Mouse (Mus musculus) forebrain, embryonic 16.5 days (tissue): ENCODE data around the gene Sap30. TPM values are rescaled to one million over a fixed set of nuclear protein-coding genes. Genes with fewer than 3 reads are reported as not detected.
A peak's percentile ranks its signal among the peaks of the same experiment; 100 is the strongest.

Experiments used
- ATAC-seq: fragments of 200-750 bp; cut with Nextera tagmentation; 2 replicates; pipeline ENCODE4 v1.8.0; 2017; ENCODE audit warnings: mild to moderate bottlenecking, moderate library complexity
- H3K27ac ChIP-seq: fragments of 300-500 bp; sonication (generic); 2 replicates; pipeline ENCODE4 v1.5.1; 2014; ENCODE audit warnings: low read length, control low read depth
- H3K27me3 ChIP-seq: fragments of 300-500 bp; sonication (generic); replicated peaks from 2 replicates; pipeline ENCODE4 v1.6.1; 2014; ENCODE audit warnings: low read length; ENCODE audit not compliant: control insufficient read depth, insufficient read depth
- H3K36me3 ChIP-seq: fragments of 300-500 bp; sonication (generic); 2 replicates; pipeline ENCODE4 v1.6.1; 2014; ENCODE audit not compliant: control insufficient read depth, insufficient read depth
- H3K4me1 ChIP-seq: fragments of 300-500 bp; sonication (generic); replicated peaks from 2 replicates; pipeline ENCODE4 v1.6.1; 2014; ENCODE audit warnings: low read length; ENCODE audit not compliant: control insufficient read depth, insufficient read depth
- H3K4me2 ChIP-seq: fragments of 300-500 bp; sonication (generic); 2 replicates; pipeline ENCODE4 v1.6.1; 2014; ENCODE audit warnings: mild to moderate bottlenecking, low read length, control low read depth
- H3K4me3 ChIP-seq: fragments of 300-500 bp; sonication (generic); replicated peaks from 2 replicates; pipeline ENCODE4 v1.5.1; 2014; ENCODE audit warnings: mild to moderate bottlenecking, low read length, control low read depth
- H3K9ac ChIP-seq: fragments of 300-500 bp; sonication (generic); replicated peaks from 2 replicates; pipeline ENCODE4 v1.6.1; 2014; ENCODE audit warnings: low read depth, low read length, control low read depth
- H3K9me3 ChIP-seq: fragments of 300-500 bp; sonication (generic); 2 replicates; pipeline ENCODE4 v1.6.1; 2016; ENCODE audit warnings: low read length; ENCODE audit not compliant: control insufficient read depth
- WGBS: fragments of 180-500 bp; shearing (Covaris S2); extraction: QIAGEN DNeasy Blood & Tissue Kit; methylation state at CpG from one replicate; pipeline ENCODE4 v1.1.7; 2014; 5-methylcytosine and 5-hydroxymethylcytosine counted together
- polyA plus RNA-seq: library from polyadenylated mRNA; unstranded; fragments of >200 nt; fragmentation: Nextera tagmentation; extraction: Ambion mirVana; gene quantifications from 2 replicates; pipeline ENCODE4 v1.2.1, GENCODE M21; 2015

The Sap30 gene
- polyA plus RNA-seq, 1 experiment from 2014 or later, result 53.1 TPM

GRCm38 (mm10) chr8:57480606-57481005, 7.1 kb downstream of the Sap30 start:
- ATAC-seq, result no peak
- no peak overlapping the region for H3K27ac ChIP-seq
- H3K4me3 ChIP-seq, result no peak overlapping the region
- H3K4me2 ChIP-seq, result no peak overlapping the region
- no peaks in the 10 kb centered on the region for H3K27me3 ChIP-seq
- H3K9me3 ChIP-seq, result no peaks in the 10 kb centered on the region
- peaks cover 12% of the 10 kb centered on the region for H3K36me3 ChIP-seq
- H3K9ac ChIP-seq, result no peak overlapping the region
- WGBS, result 89% methylated on average over 4 of the region's 4 CpGs
- peaks cover 4% of the 10 kb centered on the region for H3K4me1 ChIP-seq

DNA sequence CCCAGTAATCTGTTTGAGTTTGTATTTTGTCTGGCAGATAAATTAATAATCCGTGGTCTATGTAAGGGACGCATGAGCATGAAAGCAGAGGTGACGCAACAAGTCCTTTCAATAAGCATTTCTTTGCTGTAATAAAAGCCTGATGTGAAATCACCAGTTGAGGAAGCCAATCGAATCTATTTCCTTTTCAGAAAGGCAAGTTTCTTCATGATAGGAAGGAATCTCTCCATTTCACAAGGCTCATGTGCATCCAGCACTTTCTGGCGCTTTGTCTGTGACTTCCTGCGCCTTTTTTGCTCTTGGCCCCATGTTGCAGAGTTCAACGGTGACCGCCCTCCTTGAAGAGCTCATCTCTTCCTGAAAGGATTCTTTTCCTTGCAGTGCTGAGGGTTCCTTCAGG, 8.0 kb downstream of the Sap30 start:
- no peak for ATAC-seq
- no peak overlapping the region for H3K9ac ChIP-seq
- 97% methylated on average over 8 of the region's 8 CpGs for WGBS
- H3K4me2 ChIP-seq, result no peak overlapping the region
- no peaks in the 10 kb centered on the region for H3K9me3 ChIP-seq
- H3K27me3 ChIP-seq, result no peaks in the 10 kb centered on the region
- H3K4me1 ChIP-seq, result no peaks in the 10 kb centered on the region
- no peak overlapping the region for H3K4me3 ChIP-seq
- no peak overlapping the region for H3K27ac ChIP-seq
- H3K36me3 ChIP-seq, result peaks cover 12% of the 10 kb centered on the region

DNA sequence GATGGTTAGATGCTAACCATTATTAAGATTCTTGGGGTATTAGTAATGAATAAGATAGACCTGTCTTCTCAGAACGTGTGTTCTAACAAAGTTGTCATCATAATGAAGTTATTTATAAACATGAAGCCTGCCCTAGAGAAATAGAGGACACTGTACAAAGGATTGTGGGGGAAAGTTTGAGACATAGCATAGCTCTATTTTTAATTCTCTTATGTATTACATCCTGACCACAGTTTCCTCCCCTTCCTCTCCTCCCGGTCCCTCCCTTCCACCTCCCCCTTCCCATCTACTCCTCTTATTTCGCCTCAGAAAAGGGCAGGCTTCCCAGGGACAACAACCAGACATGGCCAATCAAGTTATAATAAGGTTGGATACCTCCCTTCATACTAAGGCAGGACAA, 9.3 kb downstream of the Sap30 start:
- WGBS, result 67% methylated on average over 3 of the region's 3 CpGs
- Histone ChIP-seq H3K9ac (no peak overlapping the region), H3K4me2 (no peak overlapping the region), H3K36me3 (peaks cover 12% of the 10 kb centered on the region), H3K27me3 (no peaks in the 10 kb centered on the region), H3K9me3 (no peaks in the 10 kb centered on the region), H3K4me1 (no peaks in the 10 kb centered on the region), H3K27ac (no peak overlapping the region), H3K4me3 (no peak overlapping the region)
- no peak for ATAC-seq

GRCm38 (mm10) chr8:57473751-57474150, 13.9 kb downstream of the Sap30 start:
- Histone ChIP-seq H3K9me3 (no peaks in the 10 kb centered on the region), H3K27ac (no peak overlapping the region)
- WGBS, result 72% methylated on average over 6 of the region's 6 CpGs

DNA sequence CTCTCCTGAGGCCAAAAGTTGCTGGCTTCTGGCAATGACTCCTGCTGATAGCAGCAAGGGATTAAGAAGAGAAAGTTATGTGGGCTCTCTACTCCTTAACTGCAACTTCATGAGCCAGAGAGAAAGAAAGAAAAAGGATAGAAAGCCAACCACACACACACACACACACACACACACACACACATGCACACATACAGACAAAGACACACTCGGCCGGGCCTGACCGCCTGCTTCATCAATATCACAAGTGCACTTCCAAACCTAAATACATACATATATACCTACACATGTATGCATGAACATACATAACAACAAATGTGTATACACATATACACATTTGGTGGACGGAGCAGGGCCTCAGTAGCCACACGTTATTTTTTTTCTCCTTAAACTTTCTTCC, 16.8 kb downstream of the Sap30 start:
- Histone ChIP-seq H3K4me1 (no peaks in the 10 kb centered on the region), H3K9me3 (no peaks in the 10 kb centered on the region), H3K4me2 (no peak overlapping the region), H3K9ac (no peak overlapping the region), H3K36me3 (no peaks in the 10 kb centered on the region), H3K4me3 (no peak overlapping the region), H3K27me3 (no peaks in the 10 kb centered on the region), H3K27ac (no peak overlapping the region)
- WGBS, result 87% methylated on average over 5 of the region's 5 CpGs
- no peak for ATAC-seq

More at GRCm38 (mm10) chr8:57473751-57474150, 13.9 kb downstream of the Sap30 start:
- no peaks in the 10 kb centered on the region for H3K36me3 ChIP-seq
- no peak overlapping the region for H3K4me3 ChIP-seq
- no peaks in the 10 kb centered on the region for H3K4me1 ChIP-seq
- no peak overlapping the region for H3K4me2 ChIP-seq
- H3K27me3 ChIP-seq, result no peaks in the 10 kb centered on the region
- H3K9ac ChIP-seq, result no peak overlapping the region
- ATAC-seq, result no peak

DNA sequence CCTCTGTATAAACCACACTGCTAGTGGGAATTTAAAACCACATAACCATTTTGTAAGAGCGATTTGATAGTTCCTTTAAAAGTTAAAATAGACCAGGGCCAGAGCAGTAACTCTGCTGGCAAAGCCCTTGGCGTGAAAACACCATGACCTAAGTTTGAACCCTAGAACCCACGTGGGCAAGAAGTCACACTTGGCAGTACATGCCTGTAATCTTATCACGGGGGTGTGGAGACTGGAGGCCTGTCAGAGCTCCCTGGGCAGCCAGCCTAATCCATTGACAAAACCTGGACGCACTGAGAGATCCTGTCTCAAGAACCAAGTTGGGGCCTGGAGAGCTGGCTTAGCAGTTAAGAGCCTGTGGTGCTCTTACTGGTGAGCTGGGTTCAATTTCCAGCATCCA, 19.0 kb downstream of the Sap30 start:
- no peak for ATAC-seq
- no peak overlapping the region for H3K9ac ChIP-seq
- WGBS, result 54% methylated on average over 5 of the region's 5 CpGs

GRCm38 (mm10) chr8:57463757-57464156, 23.9 kb downstream of the Sap30 start:
- H3K9ac ChIP-seq, result no peak overlapping the region
- no peaks in the 10 kb centered on the region for H3K9me3 ChIP-seq
- no peak for ATAC-seq
- H3K4me2 ChIP-seq, result no peak overlapping the region
- no peaks in the 10 kb centered on the region for H3K36me3 ChIP-seq
- H3K4me3 ChIP-seq, result no peak overlapping the region
- WGBS, result 90% methylated on average over 3 of the region's 3 CpGs
- H3K27ac ChIP-seq, result no peak overlapping the region
- H3K27me3 ChIP-seq, result no peaks in the 10 kb centered on the region
- H3K4me1 ChIP-seq, result no peaks in the 10 kb centered on the region

More for the DNA sequence above, 19.0 kb downstream of the Sap30 start:
- no peaks in the 10 kb centered on the region for H3K27me3 ChIP-seq
- H3K27ac ChIP-seq, result no peak overlapping the region
- no peaks in the 10 kb centered on the region for H3K36me3 ChIP-seq
- H3K4me1 ChIP-seq, result no peaks in the 10 kb centered on the region
- no peaks in the 10 kb centered on the region for H3K9me3 ChIP-seq
- no peak overlapping the region for H3K4me3 ChIP-seq
- H3K4me2 ChIP-seq, result no peak overlapping the region

DNA sequence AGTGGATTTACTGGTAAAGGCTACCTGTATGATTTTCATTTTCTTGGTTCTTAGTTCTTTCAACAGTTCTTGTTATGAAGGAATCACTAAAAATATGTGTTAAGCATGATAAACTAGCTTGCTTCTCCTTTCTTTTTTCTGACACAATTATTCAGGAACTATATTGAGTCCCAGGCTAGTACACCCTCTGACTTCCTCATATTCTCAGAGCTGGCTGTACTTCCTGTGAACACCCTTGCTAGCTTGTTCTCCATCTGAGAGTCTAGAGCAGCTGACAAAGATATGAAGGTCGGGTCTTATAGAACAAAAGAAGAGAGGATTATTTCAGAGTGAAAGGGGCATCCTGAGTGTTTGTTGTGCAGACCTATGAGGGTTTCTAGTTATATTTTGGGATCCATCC, 24.8 kb downstream of the Sap30 start:
- Histone ChIP-seq H3K4me2 (no peak overlapping the region), H3K27me3 (no peaks in the 10 kb centered on the region), H3K4me3 (no peak overlapping the region), H3K4me1 (no peaks in the 10 kb centered on the region; the same call in 1 of the 2 replicates), H3K36me3 (no peaks in the 10 kb centered on the region), H3K27ac (no peak overlapping the region), H3K9ac (no peak overlapping the region), H3K9me3 (no peaks in the 10 kb centered on the region)
- 42% methylated on average over 1 of the region's 1 CpGs for WGBS
- no peak for ATAC-seq

DNA sequence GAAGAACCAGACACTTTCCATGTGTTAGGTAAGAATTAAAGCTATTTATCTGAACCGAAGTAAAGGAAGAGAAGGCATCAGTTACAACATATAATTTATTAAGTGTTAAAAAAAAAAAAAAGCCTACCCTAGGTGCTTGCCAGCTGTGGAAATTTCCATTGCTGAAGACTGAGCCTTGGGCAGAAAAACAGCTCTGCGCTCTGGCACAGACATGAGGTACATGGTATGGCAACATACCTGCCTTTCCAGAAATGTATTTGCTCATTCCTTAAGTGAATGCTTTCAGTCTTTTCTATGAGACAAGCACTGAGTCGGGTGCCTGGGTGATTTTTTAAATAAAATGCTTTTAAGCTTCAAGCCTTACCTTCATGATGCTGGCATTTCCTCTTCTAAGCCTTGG, 29.7 kb downstream of the Sap30 start:
- no peak overlapping the region for H3K4me2 ChIP-seq
- WGBS, result 61% methylated on average over 3 of the region's 3 CpGs
- H3K4me1 ChIP-seq, result peaks cover 11% of the 10 kb centered on the region

GRCm38 (mm10) chr8:57457152-57457551, 30.5 kb downstream of the Sap30 start:
- peak; percentile 89 for ATAC-seq
- Histone ChIP-seq H3K36me3 (no peaks in the 10 kb centered on the region), H3K4me3 (no peak overlapping the region), H3K9me3 (no peaks in the 10 kb centered on the region), H3K4me1 (peaks cover 11% of the 10 kb centered on the region), H3K27ac (peak overlapping the region; percentile 49), H3K9ac (no peak overlapping the region), H3K27me3 (no peaks in the 10 kb centered on the region), H3K4me2 (peak overlapping the region; percentile 24)
- WGBS, result 23% methylated on average over 6 of the region's 6 CpGs

More for the DNA sequence above, 29.7 kb downstream of the Sap30 start:
- Histone ChIP-seq H3K36me3 (no peaks in the 10 kb centered on the region), H3K4me3 (no peak overlapping the region), H3K9me3 (no peaks in the 10 kb centered on the region), H3K27ac (no peak overlapping the region), H3K9ac (no peak overlapping the region), H3K27me3 (no peaks in the 10 kb centered on the region)
- no peak for ATAC-seq
